Mouse (Mus musculus) intestine, embryonic 15.5 days (tissue): ENCODE data around the gene Plscr3. TPM values are rescaled to one million over a fixed set of nuclear protein-coding genes. Genes with fewer than 3 reads are reported as not detected.

Source experiments
- ATAC-seq: fragments of 200-750 bp; cut with Nextera tagmentation; 2 replicates; pipeline ENCODE4 v1.8.0; 2017; ENCODE audit warnings: moderate TSS enrichment, moderate library complexity
- H3K27ac ChIP-seq: fragments of 300-500 bp; sonication (generic); 2 replicates; pipeline ENCODE4 v1.5.1; 2015; ENCODE audit warnings: mild to moderate bottlenecking, inconsistent platforms
- H3K27me3 ChIP-seq: fragments of 300-500 bp; sonication (generic); replicated peaks from 2 replicates; pipeline ENCODE4 v1.6.1; 2015; ENCODE audit warnings: inconsistent platforms
- H3K36me3 ChIP-seq: fragments of 300-500 bp; sonication (generic); 2 replicates; pipeline ENCODE4 v1.6.1; 2015; ENCODE audit warnings: inconsistent platforms
- H3K4me1 ChIP-seq: fragments of 300-500 bp; sonication (generic); replicated peaks from 2 replicates; pipeline ENCODE4 v1.6.1; 2015; ENCODE audit warnings: inconsistent platforms
- H3K4me2 ChIP-seq: fragments of 300-500 bp; sonication (generic); replicated peaks from 2 replicates; pipeline ENCODE4 v1.6.1; 2015; ENCODE audit warnings: mild to moderate bottlenecking, inconsistent platforms
- H3K4me3 ChIP-seq: fragments of 300-500 bp; sonication (generic); replicated peaks from 2 replicates; pipeline ENCODE4 v1.5.1; 2015; ENCODE audit warnings: inconsistent platforms
- H3K9ac ChIP-seq: fragments of 300-500 bp; sonication (generic); 2 replicates; pipeline ENCODE4 v1.6.1; 2015; ENCODE audit warnings: inconsistent platforms
- H3K9me3 ChIP-seq: fragments of 300-500 bp; sonication (generic); 2 replicates; pipeline ENCODE4 v1.6.1; 2016; ENCODE audit warnings: inconsistent platforms
- WGBS: fragments of 180-500 bp; shearing (Covaris S2); methylation state at CpG from one replicate; pipeline ENCODE4 v1.1.7; 2015; 5-methylcytosine and 5-hydroxymethylcytosine counted together
- polyA plus RNA-seq: library from polyadenylated mRNA; unstranded; fragments of >200 nt; fragmentation: Nextera tagmentation; extraction: Ambion mirVana; gene quantifications from 2 replicates; pipeline ENCODE4 v1.2.1, GENCODE M21; 2015

Plscr3 gene
- polyA plus RNA-seq, 1 experiment from 2014 or later: 74.6 TPM

- Histone ChIP-seq H3K36me3 (no peaks in the 10 kb centered on the region), H3K9me3 (no peaks in the 10 kb centered on the region), H3K27ac (0 out of 2 replicates have a peak overlapping the region, but pooled peaks have one; percentile 3), H3K4me2 (no peak overlapping the region), H3K27me3 (no peaks in the 10 kb centered on the region), H3K9ac (no peak overlapping the region), H3K4me1 (peaks cover 17% of the 10 kb centered on the region), H3K4me3 (no peak overlapping the region)
- WGBS: 76% methylated on average over 8 of the region's 8 CpGs
- no peak for ATAC-seq
These were observed 38.5 kb downstream of the Plscr3 start for GRCm38 (mm10) chr11:69884663-69885062.

- 65% methylated on average over 8 of the region's 8 CpGs for WGBS
- Histone ChIP-seq H3K27me3 (no peaks in the 10 kb centered on the region), H3K4me1 (peaks cover 6% of the 10 kb centered on the region; the same call in 1 of the 2 replicates), H3K4me2 (no peak overlapping the region), H3K4me3 (no peak overlapping the region), H3K9me3 (no peaks in the 10 kb centered on the region), H3K9ac (no peak overlapping the region), H3K27ac (no peak overlapping the region), H3K36me3 (no peaks in the 10 kb centered on the region)
- ATAC-seq: no peak
These were observed 40.9 kb downstream of the Plscr3 start for GRCm38 (mm10) chr11:69886907-69887635.

DNA sequence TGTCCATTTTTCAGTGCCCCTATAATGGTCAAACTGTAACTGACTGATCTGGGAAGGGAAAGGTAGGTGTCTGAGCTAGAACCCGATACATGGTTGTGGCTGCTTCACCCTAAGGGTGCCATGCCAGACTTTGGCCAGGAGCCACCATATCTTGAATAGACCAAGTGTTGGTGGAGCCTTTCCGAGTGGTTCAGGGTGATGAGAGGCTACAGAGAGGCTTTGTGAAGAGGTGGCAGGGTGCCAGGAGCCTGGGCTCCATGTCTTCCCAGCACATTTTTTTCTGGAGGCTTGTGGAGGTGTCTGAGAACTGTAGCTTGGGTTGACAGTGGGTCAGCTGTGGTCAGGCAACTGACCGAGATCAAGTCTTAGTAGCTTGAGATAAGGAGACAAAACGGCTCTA lies 45.3 kb downstream of the Plscr3 start:
- Histone ChIP-seq H3K36me3 (no peaks in the 10 kb centered on the region), H3K4me2 (no peak overlapping the region), H3K9ac (no peak overlapping the region), H3K9me3 (no peaks in the 10 kb centered on the region), H3K4me3 (no peak overlapping the region), H3K4me1 (no peaks in the 10 kb centered on the region), H3K27me3 (no peaks in the 10 kb centered on the region), H3K27ac (no peak overlapping the region)
- WGBS: 73% methylated on average over 4 of the region's 4 CpGs
- ATAC-seq: no peak

- Histone ChIP-seq H3K9me3 (no peaks in the 10 kb centered on the region), H3K4me2 (no peak overlapping the region), H3K27me3 (no peaks in the 10 kb centered on the region), H3K4me3 (no peak overlapping the region), H3K36me3 (no peaks in the 10 kb centered on the region), H3K27ac (no peak overlapping the region), H3K4me1 (peaks cover 4% of the 10 kb centered on the region), H3K9ac (no peak overlapping the region)
- WGBS: 78% methylated on average over 5 of the region's 5 CpGs
- no peak for ATAC-seq
These were observed 48.5 kb downstream of the Plscr3 start for GRCm38 (mm10) chr11:69894671-69895070.

DNA sequence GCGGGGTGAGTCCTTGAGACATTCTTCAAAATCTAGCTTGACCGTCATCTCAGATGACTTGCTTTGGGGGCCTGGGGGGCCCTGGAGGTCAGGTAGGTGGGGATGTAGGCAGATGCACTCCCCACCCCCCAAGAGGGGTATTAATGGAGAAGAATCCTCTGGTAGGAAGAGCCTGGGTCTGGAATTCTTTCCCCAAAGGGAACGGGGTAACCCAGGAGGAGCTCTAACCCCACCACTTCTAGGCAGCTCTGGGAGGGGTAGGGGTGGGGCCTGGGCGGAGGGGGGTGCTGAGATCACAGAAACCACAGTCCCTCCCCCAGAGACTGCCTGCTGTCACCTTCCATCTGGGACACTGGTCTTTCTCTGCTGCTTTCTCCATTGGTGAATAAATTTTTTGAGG lies 49.1 kb downstream of the Plscr3 start, which contains the start of gene Acap1:
Acap1 (minus strand) TSS at position 249 of the 400 bp plus-strand sequence.
- H3K4me2 ChIP-seq: no peak within 1 kb of the TSS
- ATAC-seq: no peak
- H3K9ac ChIP-seq: no peak within 1 kb of the TSS
- no peak within 1 kb of the TSS for H3K4me3 ChIP-seq
- 69% methylated on average over 4 of the region's 4 CpGs for WGBS
- no peaks in the 10 kb centered on the region for H3K36me3 ChIP-seq
- peaks cover 7% of the 10 kb centered on the region for H3K4me1 ChIP-seq
- no peaks in the 10 kb centered on the region for H3K9me3 ChIP-seq
- H3K27me3 ChIP-seq: no peaks in the 10 kb centered on the region
- H3K27ac ChIP-seq: no peak within 1 kb of the TSS

GRCm38 (mm10) chr11:69899870-69900269 lies 53.7 kb downstream of the Plscr3 start:
- Histone ChIP-seq H3K9ac (peak overlapping the region; percentile 93; the same call in 1 of the 2 replicates), H3K4me2 (peak overlapping the region; percentile 97), H3K36me3 (peaks cover 13% of the 10 kb centered on the region), H3K4me3 (peak overlapping the region; percentile 91), H3K9me3 (no peaks in the 10 kb centered on the region), H3K27ac (0 out of 2 replicates have a peak overlapping the region, but pooled peaks have one; percentile 97), H3K27me3 (no peaks in the 10 kb centered on the region), H3K4me1 (peaks cover 17% of the 10 kb centered on the region)
- ATAC-seq: no peak
- WGBS: 22% methylated on average over 4 of the region's 4 CpGs

DNA sequence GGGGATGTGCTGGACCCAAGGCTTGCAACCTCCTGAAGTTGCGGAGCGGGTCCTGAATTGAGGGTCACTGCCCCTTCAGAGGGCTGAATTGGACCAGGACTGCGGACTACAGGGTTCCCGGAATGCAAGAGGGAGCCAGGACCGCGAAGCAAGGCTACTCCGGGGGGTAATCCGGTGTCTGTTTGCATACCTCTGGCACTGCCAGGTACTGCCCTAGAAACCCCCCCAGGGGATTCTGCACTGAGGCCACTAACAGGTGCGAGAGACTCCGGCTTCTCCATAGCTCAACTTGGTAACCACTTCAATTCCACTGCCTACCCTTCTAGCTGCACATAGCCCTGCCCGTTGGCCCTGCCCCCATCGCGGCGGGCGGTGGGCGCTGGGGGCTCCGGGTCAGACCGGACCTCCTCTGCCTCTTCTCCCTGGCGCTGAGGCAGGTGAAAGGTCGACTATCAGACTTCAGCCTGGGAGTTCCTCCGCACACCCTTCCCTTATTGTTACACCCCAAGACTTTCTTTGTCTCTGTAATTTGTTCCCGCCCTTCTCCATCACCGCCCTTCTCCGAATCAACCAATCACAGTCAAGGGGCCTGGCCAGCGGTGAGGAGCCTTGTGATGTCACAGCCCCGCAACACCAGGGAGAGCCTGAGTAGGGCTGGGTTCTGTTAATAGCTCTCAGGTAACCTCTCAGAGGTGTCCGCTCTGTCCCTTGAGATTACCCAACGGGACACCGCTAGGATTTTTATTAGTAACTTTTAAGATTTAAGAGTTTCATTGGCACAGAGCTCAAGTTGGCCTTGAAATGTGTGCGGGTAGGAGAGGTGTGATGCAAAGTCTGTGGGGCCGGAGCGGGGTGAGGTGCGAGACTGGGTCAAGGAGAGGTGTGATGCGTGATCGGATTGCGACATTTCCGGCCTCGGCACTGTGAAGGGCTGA lies 54.6 kb downstream of the Plscr3 start, which contains the start of the genes 2810408A11Rik and Neurl4:
2810408A11Rik (minus strand) TSS at position 517 of the 935 bp plus-strand sequence.
Neurl4 (plus strand) TSS at position 602 of the 935 bp plus-strand sequence.
- Histone ChIP-seq H3K4me2 (peak within 1 kb of the TSS; percentile 97), H3K36me3 (peaks cover 20% of the 10 kb centered on the region), H3K4me3 (peak within 1 kb of the TSS; percentile 91), H3K27me3 (no peaks in the 10 kb centered on the region), H3K4me1 (peaks cover 17% of the 10 kb centered on the region), H3K9ac (peak within 1 kb of the TSS; percentile 93), H3K9me3 (no peaks in the 10 kb centered on the region), H3K27ac (peak within 1 kb of the TSS; percentile 97)
- under 1% methylated on average over 38 of the region's 38 CpGs for WGBS
- ATAC-seq: peak; percentile 96

- Histone ChIP-seq H3K4me3 (peak overlapping the region; percentile 91), H3K36me3 (peaks cover 27% of the 10 kb centered on the region), H3K27ac (peak overlapping the region; percentile 97), H3K9ac (peak overlapping the region; percentile 87), H3K27me3 (no peaks in the 10 kb centered on the region), H3K9me3 (no peaks in the 10 kb centered on the region), H3K4me2 (peak overlapping the region; percentile 97), H3K4me1 (peaks cover 17% of the 10 kb centered on the region)
- WGBS: under 1% methylated on average over 42 of the region's 42 CpGs
- peak; percentile 84 for ATAC-seq
These were observed 55.2 kb downstream of the Plscr3 start for GRCm38 (mm10) chr11:69901406-69901846.

Other genes with a start within 250 kb of the Plscr3 start
- gene Atp1b2, start 240.4 kb upstream of the Plscr3 start, polyA plus RNA-seq: 5.8 and 6.8 TPM in 2 replicates
- 0.34 and 0.43 TPM in 2 replicates for gene Shbg, start 228.5 kb upstream of the Plscr3 start, polyA plus RNA-seq
- 14.1 and 16.7 TPM in 2 replicates for gene Sat2, start 224.4 kb upstream of the Plscr3 start, polyA plus RNA-seq
- 15.6 and 21.2 TPM in 2 replicates for gene Fxr2, start 213.4 kb upstream of the Plscr3 start, polyA plus RNA-seq
- 0.20 TPM in 1 of 2 replicates, not detected in the other for gene Sox15, start 191.1 kb upstream of the Plscr3 start, polyA plus RNA-seq
- gene Mpdu1, start 183.7 kb upstream of the Plscr3 start, polyA plus RNA-seq: 60.9 and 63.4 TPM in 2 replicates
- gene Cd68, start 180.2 kb upstream of the Plscr3 start, polyA plus RNA-seq: 13.3 and 14.2 TPM in 2 replicates
- 517 and 559 TPM in 2 replicates for gene Eif4a1, start 174.0 kb upstream of the Plscr3 start, polyA plus RNA-seq
- 62.1 and 63.9 TPM in 2 replicates for gene Senp3, start 164.3 kb upstream of the Plscr3 start, polyA plus RNA-seq
- gene Tnfsf13, start 160.6 kb upstream of the Plscr3 start, polyA plus RNA-seq: 0.33 and 0.54 TPM in 2 replicates
- gene Tnfsf12, start 150.5 kb upstream of the Plscr3 start, polyA plus RNA-seq: 6.6 and 7.0 TPM in 2 replicates
- 2.6 and 3.1 TPM in 2 replicates for gene Tnfsfm13, start 150.3 kb upstream of the Plscr3 start, polyA plus RNA-seq
- 18.1 and 19.1 TPM in 2 replicates for gene Polr2a, start 87.7 kb upstream of the Plscr3 start, polyA plus RNA-seq
- 0.15 and 0.16 TPM in 2 replicates for gene Slc35g3, start 84.4 kb upstream of the Plscr3 start, polyA plus RNA-seq
- gene Zbtb4, start 80.5 kb upstream of the Plscr3 start, polyA plus RNA-seq: 2.3 and 2.4 TPM in 2 replicates
- gene Chrnb1, start 50.4 kb upstream of the Plscr3 start, polyA plus RNA-seq: 3.5 and 4.3 TPM in 2 replicates
- 1.2 and 1.4 TPM in 2 replicates for gene Fgf11, start 44.5 kb upstream of the Plscr3 start, polyA plus RNA-seq
- 31.2 and 31.4 TPM in 2 replicates for gene Tmem102, start 40.8 kb upstream of the Plscr3 start, polyA plus RNA-seq
- gene Gm39566, start 31.1 kb upstream of the Plscr3 start, polyA plus RNA-seq: not detected in 2 replicates
- gene Spem2, start 27.9 kb upstream of the Plscr3 start, polyA plus RNA-seq: not detected in 2 replicates
- 0.21 TPM in 1 of 2 replicates, not detected in the other for gene Spem1, start 24.2 kb upstream of the Plscr3 start, polyA plus RNA-seq
- gene Nlgn2, start 8.6 kb upstream of the Plscr3 start, polyA plus RNA-seq: 5.2 and 5.3 TPM in 2 replicates
- 442 and 459 TPM in 2 replicates for gene Tmem256, start 7.9 kb upstream of the Plscr3 start, polyA plus RNA-seq
- 14.4 and 16.4 TPM in 2 replicates for gene Tnk1, start 12.4 kb downstream of the Plscr3 start, polyA plus RNA-seq
- not detected in 2 replicates for gene Tmem95, start 31.6 kb downstream of the Plscr3 start, polyA plus RNA-seq
- gene Kctd11, start 35.0 kb downstream of the Plscr3 start, polyA plus RNA-seq: 5.2 and 5.5 TPM in 2 replicates
- 4.8 and 5.9 TPM in 2 replicates for gene Acap1, start 49.2 kb downstream of the Plscr3 start, polyA plus RNA-seq
- gene 2810408A11Rik, start 54.6 kb downstream of the Plscr3 start, polyA plus RNA-seq: 7.7 and 7.9 TPM in 2 replicates
- 7.0 and 10.0 TPM in 2 replicates for gene Neurl4, start 54.7 kb downstream of the Plscr3 start, polyA plus RNA-seq
- 68.1 and 68.5 TPM in 2 replicates for gene Gps2, start 67.5 kb downstream of the Plscr3 start, polyA plus RNA-seq
- 1,625 and 1,693 TPM in 2 replicates for gene Eif5a, start 75.6 kb downstream of the Plscr3 start, polyA plus RNA-seq
- gene Ybx2, start 89.4 kb downstream of the Plscr3 start, polyA plus RNA-seq: 2.5 and 3.1 TPM in 2 replicates
- gene Slc2a4, start 101.8 kb downstream of the Plscr3 start, polyA plus RNA-seq: 20.4 and 21.8 TPM in 2 replicates
- 977 and 1,030 TPM in 2 replicates for gene Cldn7, start 118.4 kb downstream of the Plscr3 start, polyA plus RNA-seq
- 23.2 and 26.3 TPM in 2 replicates for gene Ctdnep1, start 134.8 kb downstream of the Plscr3 start, polyA plus RNA-seq
- 102 and 105 TPM in 2 replicates for gene Elp5, start 136.1 kb downstream of the Plscr3 start, polyA plus RNA-seq
- 529 and 559 TPM in 2 replicates for gene Gabarap, start 144.8 kb downstream of the Plscr3 start, polyA plus RNA-seq
- 58.6 and 61.3 TPM in 2 replicates for gene Phf23, start 149.4 kb downstream of the Plscr3 start, polyA plus RNA-seq
- gene Dvl2, start 154.2 kb downstream of the Plscr3 start, polyA plus RNA-seq: 30.5 and 31.8 TPM in 2 replicates
- gene Acadvl, start 169.0 kb downstream of the Plscr3 start, polyA plus RNA-seq: 114 and 128 TPM in 2 replicates
- 7.2 and 8.5 TPM in 2 replicates for gene Dlg4, start 170.6 kb downstream of the Plscr3 start, polyA plus RNA-seq
- 0.19 and 0.56 TPM in 2 replicates for gene Asgr1, start 207.7 kb downstream of the Plscr3 start, polyA plus RNA-seq
- 0.21 and 0.43 TPM in 2 replicates for gene Asgr2, start 246.3 kb downstream of the Plscr3 start, polyA plus RNA-seq